In the genomic region with DNA sequence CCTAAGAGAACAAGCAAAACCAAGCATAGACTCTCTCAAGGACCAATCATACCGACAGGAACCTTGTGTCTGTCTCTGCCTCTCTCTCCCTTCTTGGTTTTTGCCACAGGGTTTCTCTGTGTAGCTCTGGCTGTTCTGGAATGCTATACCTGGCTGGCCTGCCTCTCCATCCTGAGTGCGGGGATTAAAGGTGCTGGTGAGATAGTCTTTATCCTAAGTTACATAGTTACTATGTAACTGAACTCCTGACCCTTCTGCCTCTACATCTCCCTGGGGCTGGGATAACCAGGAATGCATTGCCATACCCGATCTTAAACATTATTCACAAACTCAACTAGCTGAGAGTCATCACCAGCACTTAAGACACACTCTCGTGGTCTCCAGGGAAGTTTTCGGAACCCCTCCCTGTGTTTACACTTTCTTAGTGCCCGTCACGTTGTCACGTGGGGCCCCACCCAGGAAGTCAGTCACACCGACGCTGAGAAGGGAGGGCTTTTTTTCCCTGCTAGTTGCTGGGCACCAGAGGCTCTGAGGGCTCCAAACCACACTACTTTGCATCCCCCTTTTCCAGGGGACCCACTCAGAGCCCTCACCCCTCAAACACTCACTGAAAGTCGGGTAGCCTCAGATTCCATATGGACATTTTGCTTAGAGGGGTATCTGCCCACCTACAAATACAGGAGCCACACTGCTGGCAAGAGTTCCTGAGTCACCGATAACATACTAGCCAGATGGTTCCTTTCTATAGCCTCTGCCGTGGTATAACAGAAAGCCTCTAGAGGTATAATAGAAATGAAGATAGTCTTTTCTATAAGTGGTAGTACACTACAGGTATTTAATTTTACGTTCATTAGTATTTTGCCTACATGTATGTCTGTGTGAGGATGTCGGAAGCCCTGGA, we compare ENCODE assay signal across 12 mouse cellular contexts. TPM values are rescaled to one million over a fixed set of nuclear protein-coding genes. Genes with fewer than 3 reads are reported as not detected.
DNase-seq lines count a peak whose midpoint lies in the region; ATAC-seq and TF ChIP-seq lines count a peak whose summit lies in the region.
"Had no signal": no experiment of that assay in that cellular context is flagged by ENCODE, and none has a peak within 500 bp of the region (broad histone marks: within the 10 kb centered on the region; RNA-seq: fewer than 3 reads in every experiment).

No protein-coding gene starts in this region.

- no peaks in the 10 kb centered on the region for H3K27me3 ChIP-seq in liver, embryonic 14.5 days (ENCODE audit: control insufficient read depth, insufficient read depth, low read length)
- no peaks in the 10 kb centered on the region for H3K27me3 ChIP-seq in forebrain, embryonic 15.5 days
- no peaks in the 10 kb centered on the region for H3K27me3 ChIP-seq in forebrain, embryonic 13.5 days
- H3K27me3 ChIP-seq: Patski had no signal

- no peak for TF ChIP-seq CTCF in liver, embryonic 14.5 days (IDR thresholded peaks at IDR 0.05; ENCODE audit: low read depth)

- no peak overlapping the region for H3K4me3 ChIP-seq in liver, embryonic 14.5 days (ENCODE audit: insufficient read depth in 1 of 2, low read depth in 2 of 2, low read length in 2 of 2)
- no peak overlapping the region for H3K4me3 ChIP-seq in forebrain, embryonic 15.5 days
- no peak overlapping the region for H3K4me3 ChIP-seq in forebrain, embryonic 13.5 days

- no peak overlapping the region; the same call in 1 of the 2 replicates for H3K9ac ChIP-seq in liver, embryonic 14.5 days (replicated peaks)
- H3K9ac ChIP-seq in forebrain, embryonic 15.5 days (replicated peaks) = no peak overlapping the region
- H3K9ac ChIP-seq in forebrain, embryonic 13.5 days = no peak overlapping the region
- H3K9ac ChIP-seq: hindbrain, embryonic 14.5 days had no signal

- ATAC-seq in liver, embryonic 14.5 days (ENCODE audit: insufficient read depth) = no peak
- no peak for ATAC-seq in forebrain, embryonic 15.5 days (replicated peaks)
- no peak for ATAC-seq in forebrain, embryonic 13.5 days
- ATAC-seq: Patski had no signal

- H3K36me3 ChIP-seq in liver, embryonic 14.5 days (replicated peaks; ENCODE audit: control insufficient read depth, insufficient read depth, low read depth) = no peaks in the 10 kb centered on the region
- peaks cover 6% of the 10 kb centered on the region for H3K36me3 ChIP-seq in forebrain, embryonic 15.5 days
- H3K36me3 ChIP-seq in forebrain, embryonic 13.5 days (ENCODE audit: poor library complexity, severe bottlenecking) = peaks cover 64% of the 10 kb centered on the region

- peaks cover 13 to 21% of the 10 kb centered on the region in 2 experiments; a peak in 3 of 4 replicates for H3K4me1 ChIP-seq in liver, embryonic 14.5 days (replicated peaks; ENCODE audit: control insufficient read depth in 2 of 2, insufficient read depth in 2 of 2, low read length in 1 of 2)
- H3K4me1 ChIP-seq in forebrain, embryonic 15.5 days = peaks cover 11% of the 10 kb centered on the region
- 0 out of 2 replicates have a peak, but pooled peaks cover 11% of the 10 kb centered on the region for H3K4me1 ChIP-seq in forebrain, embryonic 13.5 days

- H3K4me2 ChIP-seq in liver, embryonic 14.5 days (ENCODE audit: low read depth) = peak overlapping the region; percentile 47
- no peak overlapping the region for H3K4me2 ChIP-seq in forebrain, embryonic 15.5 days (replicated peaks)
- H3K4me2 ChIP-seq in forebrain, embryonic 13.5 days = no peak overlapping the region
- H3K4me2 ChIP-seq: hindbrain, embryonic 14.5 days had no signal

- WGBS in liver, embryonic 14.5 days (ENCODE audit: insufficient replicate concordance) = 38% methylated on average over 15 of the region's 15 CpGs
- 89% methylated on average over 15 of the region's 15 CpGs for WGBS in forebrain, embryonic 15.5 days
- 84% methylated on average over 15 of the region's 15 CpGs for WGBS in forebrain, embryonic 13.5 days

- no peak overlapping the region for H3K27ac ChIP-seq in liver, embryonic 14.5 days
- no peak overlapping the region; the same call in 1 of the 2 replicates for H3K27ac ChIP-seq in forebrain, embryonic 15.5 days (replicated peaks)
- H3K27ac ChIP-seq in forebrain, embryonic 13.5 days = no peak overlapping the region
- H3K27ac ChIP-seq: hindbrain, embryonic 14.5 days had no signal

- no peaks in the 10 kb centered on the region for H3K9me3 ChIP-seq in liver, embryonic 14.5 days (ENCODE audit: control insufficient read depth, low read length)
- no peaks in the 10 kb centered on the region for H3K9me3 ChIP-seq in forebrain, embryonic 15.5 days
- no peaks in the 10 kb centered on the region for H3K9me3 ChIP-seq in forebrain, embryonic 13.5 days (replicated peaks)

- TF ChIP-seq EP300 in liver, embryonic 14.5 days (IDR thresholded peaks at IDR 0.05; ENCODE audit: low read depth) = no peak

- peak; percentile 87 for DNase-seq in CD4-positive, CD25-positive, alpha-beta regulatory T cell, adult 2 months (ENCODE audit: low read depth, low spot score)
- DNase-seq in ZHBTc4 (ENCODE audit: low read depth, low spot score) = peak; percentile 25
- DNase-seq in liver, embryonic 14.5 days (ENCODE audit: low read depth in 3 of 3, low spot score in 3 of 3) = no peak
- peak; percentile 86 for DNase-seq in naive thymus-derived CD4-positive, alpha-beta T cell, adult 2 months (ENCODE audit: low read depth)
- DNase-seq in cerebellum, adult 9-11 months = no peak
- DNase-seq in kidney, postnatal 4 days = no peak
- DNase-seq: cerebellum, postnatal 14 days; left cerebral cortex, postnatal 4 days had no signal

RNA-seq across cellular contexts. Expression of a gene that starts 13.9 kb away (rescaled TPM):
- 3.0 and 7.4 TPM in 2 replicates for polyA plus RNA-seq in liver, embryonic 14.5 days (2012; rRNA removed)
- 4.5 and 5.8 TPM in 2 replicates for polyA plus RNA-seq in liver, embryonic 14.5 days (2014; fragmentation: Nextera tagmentation; extraction: Ambion mirVana)
- 24.9 and 26.0 TPM in 2 replicates for polyA plus RNA-seq in forebrain, embryonic 15.5 days (2015; fragmentation: Nextera tagmentation; extraction: Ambion mirVana)
- polyA plus RNA-seq in forebrain, embryonic 13.5 days (2015; fragmentation: Nextera tagmentation; extraction: Ambion mirVana) = 27.2 and 27.8 TPM in 2 replicates

RNA-seq across cellular contexts. Expression of a gene that starts 18.7 kb away (rescaled TPM):
- 5.9 and 8.1 TPM in 2 replicates for polyA plus RNA-seq in liver, embryonic 14.5 days (2012; rRNA removed)
- 7.8 and 9.6 TPM in 2 replicates for polyA plus RNA-seq in liver, embryonic 14.5 days (2014; fragmentation: Nextera tagmentation; extraction: Ambion mirVana)
- 26.3 and 27.8 TPM in 2 replicates for polyA plus RNA-seq in forebrain, embryonic 15.5 days (2015; fragmentation: Nextera tagmentation; extraction: Ambion mirVana)
- 19.3 and 22.3 TPM in 2 replicates for polyA plus RNA-seq in forebrain, embryonic 13.5 days (2015; fragmentation: Nextera tagmentation; extraction: Ambion mirVana)

RNA-seq across cellular contexts. Expression of a gene that starts 34.3 kb away (rescaled TPM):
- polyA plus RNA-seq in liver, embryonic 14.5 days (2012; rRNA removed) = 0.71 and 0.98 TPM in 2 replicates
- 1.4 and 2.1 TPM in 2 replicates for polyA plus RNA-seq in liver, embryonic 14.5 days (2014; fragmentation: Nextera tagmentation; extraction: Ambion mirVana)
- 11.6 and 12.8 TPM in 2 replicates for polyA plus RNA-seq in forebrain, embryonic 15.5 days (2015; fragmentation: Nextera tagmentation; extraction: Ambion mirVana)
- polyA plus RNA-seq in forebrain, embryonic 13.5 days (2015; fragmentation: Nextera tagmentation; extraction: Ambion mirVana) = 10.4 and 10.6 TPM in 2 replicates

RNA-seq across cellular contexts. Expression of a gene that starts 43.6 kb away (rescaled TPM):
- polyA plus RNA-seq in liver, embryonic 14.5 days (2012; rRNA removed) = 76.9 and 99.9 TPM in 2 replicates
- polyA plus RNA-seq in liver, embryonic 14.5 days (2014; fragmentation: Nextera tagmentation; extraction: Ambion mirVana) = 321 and 328 TPM in 2 replicates
- 372 and 377 TPM in 2 replicates for polyA plus RNA-seq in forebrain, embryonic 15.5 days (2015; fragmentation: Nextera tagmentation; extraction: Ambion mirVana)
- 378 and 389 TPM in 2 replicates for polyA plus RNA-seq in forebrain, embryonic 13.5 days (2015; fragmentation: Nextera tagmentation; extraction: Ambion mirVana)

RNA-seq across cellular contexts. Expression of a gene that starts 55.8 kb away (rescaled TPM):
- polyA plus RNA-seq in liver, embryonic 14.5 days (2012; rRNA removed) = 5.2 and 7.1 TPM in 2 replicates
- 4.7 and 5.4 TPM in 2 replicates for polyA plus RNA-seq in liver, embryonic 14.5 days (2014; fragmentation: Nextera tagmentation; extraction: Ambion mirVana)
- polyA plus RNA-seq in forebrain, embryonic 15.5 days (2015; fragmentation: Nextera tagmentation; extraction: Ambion mirVana) = 28.2 and 28.8 TPM in 2 replicates
- polyA plus RNA-seq in forebrain, embryonic 13.5 days (2015; fragmentation: Nextera tagmentation; extraction: Ambion mirVana) = 23.3 and 25.5 TPM in 2 replicates

Comparison
In these comparisons a context has a peak if more than half of its experiments do, and no peak if none do; other contexts are left out.
1. DNase-seq: peak in CD4-positive, CD25-positive, alpha-beta regulatory T cell, adult 2 months (single experiment), ZHBTc4 (single experiment) and naive thymus-derived CD4-positive, alpha-beta T cell, adult 2 months (single experiment); none in liver, embryonic 14.5 days (0 of 3), cerebellum, adult 9-11 months (single experiment) and kidney, postnatal 4 days (0 of 2).